Mouse (Mus musculus) hindbrain, embryonic 16.5 days (tissue): ENCODE measurements around the gene Cog4. TPM values are rescaled to one million over a fixed set of nuclear protein-coding genes. Genes with fewer than 3 reads are reported as not detected.
A peak's percentile ranks its signal among the peaks of the same experiment; 100 is the strongest.
"Not testable (repeated sequence)": the region's sequence is repeated elsewhere in the genome, so short reads cannot be mapped to it uniquely, and the experiment has no call there.

ENCODE experiments used
- ATAC-seq: fragments of 200-750 bp; cut with Nextera tagmentation; 2 replicates; pipeline ENCODE4 v1.8.0; 2017; ENCODE audit warnings: moderate TSS enrichment, moderate library complexity
- H3K27ac ChIP-seq: fragments of 300-500 bp; sonication (generic); 2 replicates; pipeline ENCODE4 v1.5.1; 2014; ENCODE audit warnings: low read depth, mild to moderate bottlenecking, control low read depth, low read length, moderate library complexity
- H3K27me3 ChIP-seq: fragments of 300-500 bp; sonication (generic); replicated peaks from 2 replicates; pipeline ENCODE4 v1.6.1; 2014; ENCODE audit warnings: low read length; ENCODE audit not compliant: control insufficient read depth, insufficient read depth
- H3K36me3 ChIP-seq: fragments of 300-500 bp; sonication (generic); 2 replicates; pipeline ENCODE4 v1.6.1; 2014; ENCODE audit warnings: mild to moderate bottlenecking, low read length, moderate library complexity, mixed read lengths; ENCODE audit not compliant: control insufficient read depth, insufficient read depth
- H3K4me1 ChIP-seq: fragments of 300-500 bp; sonication (generic); 2 replicates; pipeline ENCODE4 v1.6.1; 2014; ENCODE audit warnings: low read depth, low read length; ENCODE audit not compliant: control insufficient read depth, insufficient read depth
- H3K4me2 ChIP-seq: fragments of 300-500 bp; sonication (generic); 2 replicates; pipeline ENCODE4 v1.6.1; 2014; ENCODE audit warnings: mild to moderate bottlenecking, low read length, control low read depth, moderate library complexity
- H3K4me3 ChIP-seq: fragments of 300-500 bp; sonication (generic); 2 replicates; pipeline ENCODE4 v1.5.1; 2014; ENCODE audit warnings: mild to moderate bottlenecking, low read length, control low read depth, moderate library complexity
- H3K9ac ChIP-seq: fragments of 300-500 bp; sonication (generic); 2 replicates; pipeline ENCODE4 v1.6.1; 2014; ENCODE audit warnings: low read depth, mild to moderate bottlenecking, control low read depth, low read length, moderate library complexity
- H3K9me3 ChIP-seq: fragments of 300-500 bp; sonication (generic); 2 replicates; pipeline ENCODE4 v1.6.1; 2014; ENCODE audit warnings: mild to moderate bottlenecking, low read length, moderate library complexity; ENCODE audit not compliant: control insufficient read depth
- WGBS: fragments of 180-500 bp; shearing (Covaris S2); extraction: QIAGEN DNeasy Blood & Tissue Kit; methylation state at CpG from one replicate; pipeline ENCODE4 v1.1.7; 2014; 5-methylcytosine and 5-hydroxymethylcytosine counted together
- polyA plus RNA-seq: library from polyadenylated mRNA; unstranded; fragments of >200 nt; fragmentation: Nextera tagmentation; extraction: Ambion mirVana; gene quantifications from 2 replicates; pipeline ENCODE4 v1.2.1, GENCODE M21; 2015

Gene Cog4
- polyA plus RNA-seq, 1 experiment from 2014 or later = 74.1 TPM

GRCm38 (mm10) chr8:110906682-110907081 lies 60.3 kb downstream of the Cog4 start:
- Histone ChIP-seq H3K4me1 (peaks cover 2% of the 10 kb centered on the region; the same call in 1 of the 2 replicates), H3K36me3 (no peaks in the 10 kb centered on the region), H3K9ac (no peak overlapping the region), H3K27ac (no peak overlapping the region), H3K9me3 (no peaks in the 10 kb centered on the region), H3K27me3 (no peaks in the 10 kb centered on the region), H3K4me2 (no peak overlapping the region), H3K4me3 (no peak overlapping the region)
- ATAC-seq = no peak
- WGBS = 95% methylated on average over 1 of the region's 1 CpGs

- H3K4me2 ChIP-seq, ATAC-seq, H3K9me3 ChIP-seq, H3K4me3 ChIP-seq, H3K36me3 ChIP-seq, H3K27me3 ChIP-seq, H3K27ac ChIP-seq, H3K4me1 ChIP-seq, H3K9ac ChIP-seq: not testable (repeated sequence)
These were observed 63.5 kb downstream of the Cog4 start for GRCm38 (mm10) chr8:110909850-110910249.

- Histone ChIP-seq H3K27ac (no peak overlapping the region), H3K4me1 (no peaks in the 10 kb centered on the region), H3K9me3 (no peaks in the 10 kb centered on the region), H3K9ac (no peak overlapping the region), H3K4me2 (no peak overlapping the region), H3K27me3 (no peaks in the 10 kb centered on the region), H3K4me3 (no peak overlapping the region), H3K36me3 (no peaks in the 10 kb centered on the region)
- no peak for ATAC-seq
- 90% methylated on average over 15 of the region's 15 CpGs for WGBS
These were observed 65.5 kb downstream of the Cog4 start for GRCm38 (mm10) chr8:110911576-110912570.

GRCm38 (mm10) chr8:110917415-110917814 lies 71.0 kb downstream of the Cog4 start:
- H3K27me3 ChIP-seq = no peaks in the 10 kb centered on the region
- ATAC-seq = no peak
- no peak overlapping the region for H3K4me3 ChIP-seq
- H3K4me1 ChIP-seq = peaks cover 20% of the 10 kb centered on the region
- 65% methylated on average over 2 of the region's 2 CpGs for WGBS
- no peak overlapping the region for H3K4me2 ChIP-seq
- no peak overlapping the region for H3K9ac ChIP-seq
- no peaks in the 10 kb centered on the region for H3K36me3 ChIP-seq
- H3K27ac ChIP-seq = no peak overlapping the region
- no peaks in the 10 kb centered on the region for H3K9me3 ChIP-seq

GRCm38 (mm10) chr8:110918027-110918426 lies 71.6 kb downstream of the Cog4 start:
- Histone ChIP-seq H3K27ac (no peak overlapping the region), H3K4me1 (peaks cover 20% of the 10 kb centered on the region), H3K4me3 (no peak overlapping the region), H3K36me3 (no peaks in the 10 kb centered on the region), H3K9me3 (no peaks in the 10 kb centered on the region), H3K9ac (no peak overlapping the region), H3K27me3 (no peaks in the 10 kb centered on the region), H3K4me2 (no peak overlapping the region)
- no peak for ATAC-seq
- WGBS = 83% methylated on average over 11 of the region's 11 CpGs

GRCm38 (mm10) chr8:110918460-110918859 lies 72.1 kb downstream of the Cog4 start:
- Histone ChIP-seq H3K4me2 (no peak overlapping the region), H3K9ac (no peak overlapping the region), H3K4me3 (no peak overlapping the region), H3K27me3 (no peaks in the 10 kb centered on the region), H3K36me3 (no peaks in the 10 kb centered on the region), H3K27ac (no peak overlapping the region), H3K9me3 (no peaks in the 10 kb centered on the region), H3K4me1 (peaks cover 20% of the 10 kb centered on the region)
- 63% methylated on average over 8 of the region's 8 CpGs for WGBS
- no peak for ATAC-seq

GRCm38 (mm10) chr8:110919341-110920031 lies 73.1 kb downstream of the Cog4 start, which contains the start of gene St3gal2:
Gene St3gal2, plus strand, starts transcription at chr8:110919922.
- H3K9ac ChIP-seq = peak within 1 kb of the TSS; percentile 96
- WGBS = under 1% methylated on average over 28 of the region's 36 CpGs
- no peaks in the 10 kb centered on the region for H3K27me3 ChIP-seq
- H3K27ac ChIP-seq = peak within 1 kb of the TSS; percentile 86
- H3K36me3 ChIP-seq = no peaks in the 10 kb centered on the region
- no peaks in the 10 kb centered on the region for H3K9me3 ChIP-seq
- peak; percentile 99 for ATAC-seq
- H3K4me3 ChIP-seq = peak within 1 kb of the TSS; percentile 92
- H3K4me2 ChIP-seq = peak within 1 kb of the TSS; percentile 78
- H3K4me1 ChIP-seq = peaks cover 20% of the 10 kb centered on the region

- H3K27me3 ChIP-seq = no peaks in the 10 kb centered on the region
- H3K27ac ChIP-seq = peak overlapping the region; percentile 86
- peaks cover 20% of the 10 kb centered on the region for H3K4me1 ChIP-seq
- 2% methylated on average over 13 of the region's 37 CpGs for WGBS
- H3K36me3 ChIP-seq = no peaks in the 10 kb centered on the region
- peak; percentile 25 for ATAC-seq
- peak overlapping the region; percentile 92 for H3K4me3 ChIP-seq
- H3K9ac ChIP-seq = peak overlapping the region; percentile 96
- peak overlapping the region; percentile 78 for H3K4me2 ChIP-seq
- H3K9me3 ChIP-seq = no peaks in the 10 kb centered on the region
These were observed 73.8 kb downstream of the Cog4 start for GRCm38 (mm10) chr8:110920032-110920772.
